Mouse (Mus musculus) frontal cortex, postnatal 25 days (tissue): ENCODE results near the gene Ring1.
A peak's percentile ranks its signal among the peaks of the same experiment; 100 is the strongest.

ENCODE experiments used
- DNase-seq, 2 experiments: peaks; one replicate each; pipeline ENCODE4 v3.0.0; 2022; ENCODE audit warnings: low spot score in 2 of 2

Ring1 gene

DNA sequence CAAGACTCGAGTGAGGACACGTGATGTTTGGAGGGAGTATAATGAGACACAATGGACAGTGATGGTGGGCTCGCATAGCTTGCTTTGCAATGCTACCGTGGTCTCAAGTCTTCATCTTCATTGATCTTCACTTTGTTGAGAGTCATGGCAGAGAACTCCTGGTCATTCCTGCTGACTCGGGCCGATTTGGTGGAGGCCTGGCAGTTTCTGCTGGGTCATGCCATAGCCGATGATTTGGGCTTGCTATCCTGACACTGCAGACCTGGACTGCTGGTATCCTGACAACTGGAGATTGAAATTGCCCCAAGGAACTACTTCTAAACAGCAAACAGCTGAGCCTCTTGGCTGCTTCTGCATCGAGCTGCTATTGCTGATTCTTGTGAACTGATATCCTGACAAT is 29.5 kb downstream of the Ring1 start:
- no peak for DNase-seq

- DNase-seq, result no peak
Observed at GRCm38 (mm10) chr17:33991788-33992664, 32.5 kb downstream of the Ring1 start.

DNA sequence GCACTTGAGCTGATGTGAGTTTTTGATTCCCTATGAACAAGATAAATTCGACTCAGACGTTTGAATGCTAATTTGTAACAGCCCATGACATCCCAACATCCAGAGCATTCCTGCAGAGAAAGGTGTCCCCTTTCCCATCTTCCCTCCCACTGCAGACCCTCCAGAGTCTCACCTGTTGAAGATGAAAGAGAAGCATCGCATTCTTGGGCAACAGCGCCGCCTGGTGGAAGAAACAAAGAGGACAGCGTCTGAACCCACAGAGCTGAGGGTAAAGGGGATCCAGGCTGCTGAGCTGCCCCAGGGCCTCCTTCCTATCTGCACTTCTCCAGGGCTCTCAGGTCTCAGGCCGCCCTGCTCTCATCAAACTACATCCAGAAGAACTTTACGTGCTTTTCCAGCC is 42.3 kb downstream of the Ring1 start:
- DNase-seq, result peak in 1 of 2 experiments; percentile 54

DNA sequence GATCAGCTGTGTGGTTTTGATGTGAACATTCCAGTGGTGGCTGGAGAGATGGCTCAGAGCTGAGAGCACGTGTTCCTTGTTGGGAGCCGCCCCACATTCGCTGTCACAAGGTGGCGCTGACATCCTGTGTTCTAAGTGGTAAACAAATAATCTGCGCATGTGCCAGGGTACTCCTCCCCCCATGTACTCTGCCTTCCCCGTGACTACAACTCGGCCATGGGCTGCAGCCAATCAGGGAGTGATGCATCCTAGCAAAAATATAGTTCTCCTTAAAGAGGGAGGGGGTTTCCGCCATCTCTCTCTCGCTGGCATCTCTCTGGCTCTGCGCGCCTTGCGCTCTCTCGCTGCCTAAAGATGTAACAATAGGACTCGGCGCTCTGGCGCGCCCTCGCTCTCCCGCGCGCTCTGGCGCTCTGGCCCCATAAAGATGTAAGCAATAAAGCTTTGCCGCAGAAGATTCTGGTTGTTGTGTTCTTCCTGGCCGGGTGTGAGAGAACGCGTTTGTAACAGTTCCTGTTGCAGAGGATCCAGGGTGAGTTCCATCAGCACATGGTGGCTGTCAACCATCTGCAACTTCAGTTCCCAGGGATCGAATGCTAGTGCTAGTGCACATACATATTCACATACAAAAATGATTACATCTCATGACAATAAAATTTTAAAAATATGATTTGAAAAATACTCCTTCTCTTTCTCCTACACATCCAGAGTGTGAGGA is 43.1 kb downstream of the Ring1 start:
- peak; percentile 59 to 72 for DNase-seq

- DNase-seq, result no peak
Observed at GRCm38 (mm10) chr17:33980181-33981035, 44.1 kb downstream of the Ring1 start.

GRCm38 (mm10) chr17:33979512-33980050 is 44.9 kb downstream of the Ring1 start:
- DNase-seq, result no peak

- DNase-seq, result no peak
Observed at GRCm38 (mm10) chr17:33978631-33979031, 45.8 kb downstream of the Ring1 start.

DNA sequence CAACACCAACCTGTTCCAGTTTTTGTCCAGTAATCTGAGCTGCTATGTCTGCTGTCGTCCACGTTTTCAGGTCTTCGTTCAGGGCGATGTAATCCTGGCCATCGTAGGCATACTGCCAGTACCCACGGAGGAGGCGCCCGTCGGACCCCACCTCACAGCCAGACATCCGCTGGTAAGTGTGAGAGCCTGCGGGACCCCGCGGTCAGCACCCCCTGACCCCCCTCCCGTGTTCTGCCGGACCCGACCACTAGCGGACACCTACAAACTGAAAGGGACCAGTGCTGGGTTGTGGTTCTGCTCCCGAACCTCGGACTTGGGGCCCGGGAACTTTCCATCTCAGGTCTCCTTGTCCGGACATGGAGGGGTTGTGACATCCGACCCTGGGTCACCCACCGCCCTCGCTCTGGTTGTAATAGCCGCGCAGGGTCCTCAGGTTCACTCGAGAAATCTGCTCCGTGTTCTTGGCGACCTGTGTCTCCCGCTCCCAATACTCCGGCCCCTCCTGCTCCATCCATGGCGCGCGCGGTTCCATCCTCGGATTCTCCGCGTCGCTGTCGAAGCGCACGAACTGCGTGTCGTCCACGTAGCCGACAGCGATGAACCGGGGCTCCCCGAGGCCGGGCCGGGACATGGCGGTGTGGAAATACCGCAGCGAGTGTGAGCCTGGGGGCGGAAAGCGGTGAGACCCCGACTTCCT is 46.5 kb downstream of the Ring1 start:
- DNase-seq, result no peak

- no peak for DNase-seq
Observed at GRCm38 (mm10) chr17:33973572-33973971, 50.9 kb downstream of the Ring1 start.

DNA sequence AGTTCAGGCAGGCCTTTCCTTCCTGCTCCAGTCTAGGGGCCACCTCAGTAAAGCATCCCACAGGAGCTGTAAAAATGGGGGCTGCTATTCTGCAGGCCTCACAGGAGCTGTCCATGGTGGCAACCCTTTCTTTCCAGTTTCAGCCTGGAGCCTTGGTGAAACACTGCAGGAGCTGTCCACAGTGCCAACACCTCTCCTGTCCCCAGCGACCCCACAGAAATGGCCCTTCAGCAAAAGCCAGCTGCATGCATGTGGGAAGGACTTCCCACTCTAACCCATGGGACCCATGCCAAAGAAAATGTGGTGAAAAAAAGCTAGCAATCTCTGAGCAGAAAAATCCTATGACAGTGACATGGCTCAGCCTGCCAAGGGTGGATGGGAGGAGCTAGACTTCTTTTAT is 51.8 kb downstream of the Ring1 start:
- no peak for DNase-seq
